Mouse (Mus musculus) neural tube, embryonic 12.5 days (tissue): ENCODE results near the gene Sgsm2. TPM values are rescaled to one million over a fixed set of nuclear protein-coding genes. Genes with fewer than 3 reads are reported as not detected.
A peak's percentile ranks its signal among the peaks of the same experiment; 100 is the strongest.

Experiments used
- ATAC-seq: fragments of 200-750 bp; cut with Nextera tagmentation; 2 replicates; pipeline ENCODE4 v1.8.0; 2017; ENCODE audit warnings: low read depth, mild to moderate bottlenecking, moderate TSS enrichment, moderate library complexity; ENCODE audit not compliant: low FRiP score
- H3K27ac ChIP-seq: fragments of 300-500 bp; sonication (generic); 2 replicates; pipeline ENCODE4 v1.5.1; 2016
- H3K27me3 ChIP-seq: fragments of 300-500 bp; sonication (generic); replicated peaks from 2 replicates; pipeline ENCODE4 v1.6.1; 2016; ENCODE audit warnings: mild to moderate bottlenecking
- H3K36me3 ChIP-seq: fragments of 300-500 bp; sonication (generic); 2 replicates; pipeline ENCODE4 v1.6.1; 2016; ENCODE audit warnings: mild to moderate bottlenecking
- H3K4me1 ChIP-seq: fragments of 300-500 bp; sonication (generic); 2 replicates; pipeline ENCODE4 v1.6.1; 2016
- H3K4me2 ChIP-seq: fragments of 300-500 bp; sonication (generic); replicated peaks from 2 replicates; pipeline ENCODE4 v1.6.1; 2016; ENCODE audit warnings: mild to moderate bottlenecking
- H3K4me3 ChIP-seq: fragments of 300-500 bp; sonication (generic); 2 replicates; pipeline ENCODE4 v1.5.1; 2016
- H3K9ac ChIP-seq: fragments of 300-500 bp; sonication (generic); 2 replicates; pipeline ENCODE4 v1.6.1; 2016; ENCODE audit warnings: mild to moderate bottlenecking
- H3K9me3 ChIP-seq: fragments of 300-500 bp; sonication (generic); 2 replicates; pipeline ENCODE4 v1.6.1; 2016; ENCODE audit warnings: mild to moderate bottlenecking
- WGBS: fragments of 180-500 bp; shearing (Covaris S2); methylation state at CpG from one replicate; pipeline ENCODE4 v1.1.7; 2016; 5-methylcytosine and 5-hydroxymethylcytosine counted together
- polyA plus RNA-seq: library from polyadenylated mRNA; unstranded; fragments of >200 nt; fragmentation: Nextera tagmentation; extraction: Ambion mirVana; gene quantifications from 2 replicates; pipeline ENCODE4 v1.2.1, GENCODE M21; 2016

The Sgsm2 gene
- polyA plus RNA-seq, 1 experiment from 2014 or later = 16.8 TPM

DNA sequence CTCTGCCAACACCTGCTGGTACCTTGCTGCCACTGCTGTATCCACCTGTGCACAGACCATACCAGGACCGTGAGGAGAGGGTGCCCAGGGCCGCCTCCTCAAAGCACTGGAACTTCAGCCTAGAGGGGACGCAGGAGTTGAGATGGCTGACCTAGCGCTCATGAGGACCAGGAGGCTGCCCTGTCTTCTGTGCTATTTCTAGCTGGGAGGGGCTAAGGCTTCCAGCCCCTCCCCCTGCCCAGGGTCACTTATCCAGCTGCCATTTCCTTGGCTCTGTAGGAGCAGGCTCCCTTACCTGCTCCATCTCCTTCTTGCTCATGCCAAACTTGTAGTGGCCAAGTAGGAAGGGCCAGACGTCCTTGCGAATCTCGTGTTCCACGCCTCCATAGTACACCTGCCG, 39.1 kb downstream of the Sgsm2 start:
- Histone ChIP-seq H3K36me3 (peaks cover 27% of the 10 kb centered on the region), H3K9ac (0 out of 2 replicates have a peak overlapping the region, but pooled peaks have one; percentile 17), H3K4me2 (no peak overlapping the region), H3K27ac (no peak overlapping the region), H3K4me3 (no peak overlapping the region), H3K4me1 (no peaks in the 10 kb centered on the region), H3K9me3 (no peaks in the 10 kb centered on the region), H3K27me3 (no peaks in the 10 kb centered on the region)
- 87% methylated on average over 9 of the region's 9 CpGs for WGBS
- ATAC-seq = no peak

DNA sequence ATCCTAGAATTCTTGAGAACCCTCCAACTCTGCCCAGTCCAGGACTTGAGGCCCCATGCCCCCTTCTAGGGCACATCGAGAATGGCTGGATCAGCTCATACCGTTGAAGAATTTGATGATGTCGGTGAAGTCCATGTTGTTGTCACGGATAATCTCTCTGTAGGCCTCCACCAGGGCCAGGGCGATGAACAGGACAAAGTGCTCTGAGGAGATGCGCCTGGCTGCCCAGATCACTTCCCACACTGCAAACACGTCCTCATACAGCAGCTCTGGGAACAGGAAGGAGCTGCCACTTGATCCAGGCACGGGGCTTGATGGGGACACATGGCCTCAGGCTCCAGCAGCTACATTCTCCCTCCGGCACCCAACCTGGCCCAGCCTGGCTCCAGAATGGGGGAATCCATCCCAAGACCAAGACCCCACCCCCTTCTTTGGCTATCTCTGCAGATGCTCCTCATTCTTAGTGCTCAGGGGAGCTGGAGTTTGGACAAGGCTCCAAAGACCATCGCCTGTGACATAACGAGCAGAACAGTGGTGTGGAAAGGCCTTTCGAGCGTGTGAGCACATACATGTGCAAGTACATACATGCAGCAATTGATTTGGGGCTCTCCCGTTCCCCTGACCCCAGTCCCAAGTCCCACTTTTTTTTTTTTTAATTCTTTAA, 45.7 kb downstream of the Sgsm2 start:
- no peak overlapping the region for H3K9ac ChIP-seq
- H3K4me1 ChIP-seq = peaks cover 9% of the 10 kb centered on the region; the same call in 1 of the 2 replicates
- ATAC-seq = no peak
- no peak overlapping the region for H3K27ac ChIP-seq
- H3K9me3 ChIP-seq = no peaks in the 10 kb centered on the region
- H3K27me3 ChIP-seq = no peaks in the 10 kb centered on the region
- 88% methylated on average over 14 of the region's 14 CpGs for WGBS
- H3K36me3 ChIP-seq = peaks cover 21% of the 10 kb centered on the region
- H3K4me2 ChIP-seq = no peak overlapping the region
- no peak overlapping the region for H3K4me3 ChIP-seq

DNA sequence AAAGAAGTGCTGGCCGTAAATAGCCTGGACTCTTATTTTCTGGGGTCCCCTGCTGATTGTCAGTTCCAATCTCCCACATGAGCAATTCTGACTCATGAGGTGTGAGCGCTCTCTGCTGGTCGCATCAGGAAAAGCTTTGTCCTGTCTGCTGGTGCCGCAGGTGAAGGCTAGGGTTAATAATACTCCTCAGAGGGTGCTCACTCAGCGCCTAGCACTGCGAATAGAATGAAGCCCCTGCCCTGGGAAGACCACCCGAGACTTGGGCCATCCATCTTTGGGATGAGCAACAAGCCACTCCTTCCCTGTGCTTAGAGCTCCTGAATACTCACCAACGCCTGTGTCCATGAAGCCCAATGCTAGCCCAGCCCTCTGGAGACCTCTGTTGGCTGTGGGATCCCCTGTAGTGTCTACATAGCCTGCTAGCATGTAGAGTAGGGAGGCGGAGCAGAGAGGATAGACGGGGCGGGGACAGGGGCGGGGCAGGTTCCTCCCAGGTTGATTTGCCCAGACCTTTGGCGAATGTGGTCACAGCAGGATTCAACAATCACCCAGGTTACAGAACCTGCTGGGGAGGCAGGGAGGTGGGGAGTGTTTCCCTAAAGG, 48.8 kb downstream of the Sgsm2 start:
- Histone ChIP-seq H3K9ac (no peak overlapping the region), H3K36me3 (peaks cover 40% of the 10 kb centered on the region), H3K27ac (no peak overlapping the region), H3K4me3 (no peak overlapping the region), H3K27me3 (no peaks in the 10 kb centered on the region), H3K9me3 (peaks cover 4% of the 10 kb centered on the region; the same call in 1 of the 2 replicates), H3K4me2 (no peak overlapping the region), H3K4me1 (peaks cover 9% of the 10 kb centered on the region; the same call in 1 of the 2 replicates)
- peak; percentile 38; the same call in 1 of the 2 replicates for ATAC-seq
- 2% methylated on average over 13 of the region's 13 CpGs for WGBS

DNA sequence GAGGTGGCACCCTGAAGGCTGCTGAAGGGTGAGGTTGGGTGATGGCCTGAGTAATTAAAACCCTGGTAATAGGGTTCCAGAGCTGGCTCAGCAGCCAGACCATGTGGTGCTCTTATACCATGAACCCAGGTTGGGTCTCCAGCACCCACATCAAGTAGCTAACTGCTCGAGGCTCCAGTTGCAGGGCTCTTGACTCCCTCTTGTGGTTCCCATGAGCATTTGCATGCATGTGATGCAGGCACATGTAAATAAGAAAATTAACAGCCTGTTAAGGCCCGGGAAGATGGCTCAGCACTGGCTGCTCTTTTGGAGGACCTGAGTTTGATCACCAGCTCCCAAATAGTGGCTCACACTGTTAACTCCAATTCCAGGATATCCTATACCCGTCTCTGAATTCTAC, 51.1 kb downstream of the Sgsm2 start:
- Histone ChIP-seq H3K27me3 (no peaks in the 10 kb centered on the region), H3K9ac (no peak overlapping the region), H3K4me3 (no peak overlapping the region), H3K4me1 (peaks cover 9% of the 10 kb centered on the region; the same call in 1 of the 2 replicates), H3K27ac (no peak overlapping the region), H3K4me2 (no peak overlapping the region), H3K9me3 (peaks cover 4% of the 10 kb centered on the region; the same call in 1 of the 2 replicates), H3K36me3 (peaks cover 43% of the 10 kb centered on the region)
- WGBS = 73% methylated on average over 3 of the region's 3 CpGs
- no peak for ATAC-seq

DNA sequence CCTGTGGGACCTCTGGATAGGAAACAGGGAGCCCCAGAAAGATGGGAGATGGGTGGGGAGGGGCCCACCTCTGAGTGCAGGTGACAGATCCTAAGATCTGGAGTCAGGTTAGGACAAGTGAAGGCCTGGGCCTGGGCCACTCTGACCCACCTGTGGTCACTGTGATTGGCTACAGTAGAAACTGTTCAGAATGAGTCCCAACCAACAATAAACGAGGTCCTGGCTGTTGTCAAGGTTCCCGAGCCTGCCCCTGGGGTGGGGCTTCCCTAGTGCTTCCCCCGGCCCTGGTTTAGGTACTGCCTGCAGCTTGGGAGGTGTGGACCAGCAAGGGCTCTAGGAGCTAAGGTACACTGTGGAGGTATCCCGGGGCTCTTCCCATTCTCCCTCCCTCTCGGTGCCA, 53.1 kb downstream of the Sgsm2 start:
- Histone ChIP-seq H3K36me3 (peaks cover 42% of the 10 kb centered on the region), H3K27me3 (no peaks in the 10 kb centered on the region), H3K4me3 (no peak overlapping the region), H3K4me2 (no peak overlapping the region), H3K9ac (peak overlapping the region; percentile 22; the same call in 1 of the 2 replicates), H3K4me1 (peaks cover 11% of the 10 kb centered on the region; the same call in 1 of the 2 replicates), H3K9me3 (peaks cover 4% of the 10 kb centered on the region; the same call in 1 of the 2 replicates), H3K27ac (no peak overlapping the region)
- WGBS = 67% methylated on average over 5 of the region's 5 CpGs
- no peak for ATAC-seq

DNA sequence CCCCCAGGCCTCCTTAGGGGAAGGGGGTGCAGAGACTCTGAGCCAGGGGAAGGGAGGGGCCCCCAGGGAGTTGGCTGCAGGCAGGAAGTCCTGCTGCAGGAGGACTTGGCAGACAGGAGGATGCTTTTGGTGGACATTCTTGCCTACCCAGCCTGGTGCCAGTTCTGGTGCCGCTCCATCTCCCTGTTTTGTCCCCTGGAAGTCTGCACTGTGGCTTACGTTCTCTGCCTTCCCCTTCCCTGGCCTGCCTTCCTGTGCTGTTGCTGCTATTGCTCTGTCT, 53.5 kb downstream of the Sgsm2 start:
- H3K27ac ChIP-seq = no peak overlapping the region
- H3K4me2 ChIP-seq = no peak overlapping the region
- H3K36me3 ChIP-seq = peaks cover 42% of the 10 kb centered on the region
- peaks cover 4% of the 10 kb centered on the region; the same call in 1 of the 2 replicates for H3K9me3 ChIP-seq
- ATAC-seq = no peak
- peaks cover 9% of the 10 kb centered on the region; the same call in 1 of the 2 replicates for H3K4me1 ChIP-seq
- 88% methylated on average over 2 of the region's 2 CpGs for WGBS
- no peak overlapping the region for H3K4me3 ChIP-seq
- no peaks in the 10 kb centered on the region for H3K27me3 ChIP-seq
- H3K9ac ChIP-seq = peak overlapping the region; percentile 22; the same call in 1 of the 2 replicates

DNA sequence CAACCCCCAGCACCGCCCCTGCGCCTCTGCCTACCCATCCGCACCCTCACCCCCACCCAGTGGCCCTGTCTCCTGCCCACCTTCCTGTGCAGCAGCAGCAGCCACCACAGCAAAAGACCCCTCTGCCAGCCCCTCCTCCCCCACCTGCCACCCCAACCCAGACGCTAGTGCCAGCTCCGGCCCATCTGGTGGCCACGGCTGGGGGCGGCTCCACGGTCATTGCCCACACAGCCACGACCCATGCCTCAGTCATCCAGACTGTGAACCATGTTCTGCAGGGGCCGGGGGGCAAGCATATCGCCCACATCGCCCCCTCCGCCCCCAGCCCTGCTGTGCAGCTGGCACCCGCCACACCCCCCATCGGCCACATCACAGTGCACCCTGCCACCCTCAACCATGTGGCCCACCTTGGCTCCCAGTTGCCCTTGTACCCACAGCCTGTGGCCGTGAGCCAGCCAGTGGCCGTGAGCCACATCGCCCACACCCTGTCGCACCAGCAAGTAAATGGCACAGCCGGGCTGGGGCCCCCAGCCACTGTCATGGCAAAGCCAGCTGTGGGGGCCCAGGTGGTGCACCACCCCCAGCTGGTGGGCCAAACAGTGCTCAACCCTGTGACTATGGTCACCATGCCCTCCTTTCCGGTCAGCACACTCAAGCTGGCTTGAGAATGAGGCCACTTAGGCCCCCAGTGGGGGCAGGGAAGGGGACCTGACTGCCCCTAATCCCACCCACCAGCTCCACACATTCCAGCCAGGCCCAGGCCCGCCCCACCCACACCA, 54.0 kb downstream of the Sgsm2 start:
- no peak for ATAC-seq
- Histone ChIP-seq H3K4me3 (no peak overlapping the region), H3K9me3 (peaks cover 4% of the 10 kb centered on the region; the same call in 1 of the 2 replicates), H3K27ac (no peak overlapping the region), H3K36me3 (peaks cover 42% of the 10 kb centered on the region), H3K9ac (peak overlapping the region; percentile 22; the same call in 1 of the 2 replicates), H3K4me1 (peaks cover 9% of the 10 kb centered on the region), H3K4me2 (no peak overlapping the region), H3K27me3 (no peaks in the 10 kb centered on the region)
- WGBS = 92% methylated on average over 22 of the region's 22 CpGs

DNA sequence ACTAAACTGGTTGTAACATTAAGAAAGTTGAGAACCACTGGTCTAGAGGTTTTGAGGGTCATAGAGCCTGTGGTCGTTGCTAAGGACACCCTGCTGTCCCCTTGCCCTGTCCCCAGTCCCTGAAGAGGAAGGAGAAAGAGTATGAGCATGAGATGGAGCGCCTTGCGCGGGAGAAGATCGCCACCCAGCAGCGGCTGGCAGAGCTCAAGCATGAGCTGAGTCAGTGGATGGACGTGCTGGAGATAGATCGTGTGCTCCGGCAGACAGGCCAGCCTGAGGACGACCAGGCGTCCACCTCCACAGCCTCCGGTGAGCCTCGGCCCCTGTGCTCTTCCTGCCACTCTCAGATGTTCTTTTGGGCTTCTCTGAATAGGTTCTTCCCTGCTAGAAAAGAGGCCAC, 54.8 kb downstream of the Sgsm2 start:
- Histone ChIP-seq H3K36me3 (peaks cover 42% of the 10 kb centered on the region), H3K4me3 (no peak overlapping the region), H3K27me3 (no peaks in the 10 kb centered on the region), H3K9ac (no peak overlapping the region), H3K4me1 (peaks cover 17% of the 10 kb centered on the region), H3K9me3 (peaks cover 4% of the 10 kb centered on the region; the same call in 1 of the 2 replicates), H3K27ac (no peak overlapping the region), H3K4me2 (no peak overlapping the region)
- no peak for ATAC-seq
- 89% methylated on average over 13 of the region's 13 CpGs for WGBS

DNA sequence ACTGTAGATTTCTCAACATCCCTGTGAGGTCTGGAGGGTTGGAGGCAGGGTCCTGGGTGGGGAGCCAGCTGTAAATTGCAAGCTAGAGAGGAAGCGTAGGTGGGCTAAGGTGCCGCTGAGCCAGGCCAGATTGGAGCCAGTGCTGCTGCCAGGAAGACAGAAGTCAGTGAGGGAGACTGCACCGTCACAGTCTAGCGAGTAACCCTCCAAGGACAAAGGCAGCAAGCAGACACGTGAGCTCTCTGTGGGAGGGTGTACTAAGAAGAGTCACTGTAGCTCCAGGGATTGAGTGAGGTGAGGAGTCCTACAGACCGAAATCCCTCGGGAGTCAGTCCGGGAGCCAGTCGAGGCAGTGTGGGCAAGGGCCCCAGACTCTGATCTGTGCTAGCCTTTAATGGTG, 55.5 kb downstream of the Sgsm2 start:
- H3K9me3 ChIP-seq = peaks cover 4% of the 10 kb centered on the region; the same call in 1 of the 2 replicates
- H3K36me3 ChIP-seq = peaks cover 46% of the 10 kb centered on the region
- no peak overlapping the region for H3K27ac ChIP-seq
- H3K9ac ChIP-seq = no peak overlapping the region
- 82% methylated on average over 9 of the region's 9 CpGs for WGBS
- no peaks in the 10 kb centered on the region for H3K27me3 ChIP-seq
- H3K4me2 ChIP-seq = no peak overlapping the region
- H3K4me1 ChIP-seq = peaks cover 23% of the 10 kb centered on the region
- ATAC-seq = no peak
- no peak overlapping the region for H3K4me3 ChIP-seq

DNA sequence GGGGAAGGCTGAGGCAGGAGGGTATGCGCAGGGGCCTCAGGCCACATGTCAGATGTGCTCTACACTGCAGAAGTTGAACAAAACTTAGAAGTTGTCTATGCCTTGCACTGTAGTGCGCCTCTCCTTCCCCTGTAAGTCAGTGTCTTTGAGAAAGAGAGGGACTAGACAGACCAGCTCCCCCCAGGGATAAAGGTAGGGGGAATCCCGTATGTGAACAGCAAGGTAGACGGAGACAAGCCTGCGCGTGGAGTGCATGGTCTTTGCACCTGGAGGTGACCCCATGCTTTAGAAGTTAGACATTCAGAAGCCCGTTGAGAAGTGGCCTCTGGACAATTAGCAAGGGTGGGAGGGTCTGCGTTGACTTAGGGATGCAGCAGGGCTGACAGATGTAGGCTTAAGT, 56.1 kb downstream of the Sgsm2 start:
- no peak overlapping the region for H3K4me3 ChIP-seq
- no peak overlapping the region for H3K27ac ChIP-seq
- no peaks in the 10 kb centered on the region for H3K27me3 ChIP-seq
- peaks cover 23% of the 10 kb centered on the region for H3K4me1 ChIP-seq
- H3K36me3 ChIP-seq = peaks cover 44% of the 10 kb centered on the region
- no peak overlapping the region for H3K9ac ChIP-seq
- no peak for ATAC-seq
- H3K4me2 ChIP-seq = no peak overlapping the region
- 92% methylated on average over 8 of the region's 8 CpGs for WGBS
- peaks cover 3% of the 10 kb centered on the region; the same call in 1 of the 2 replicates for H3K9me3 ChIP-seq

DNA sequence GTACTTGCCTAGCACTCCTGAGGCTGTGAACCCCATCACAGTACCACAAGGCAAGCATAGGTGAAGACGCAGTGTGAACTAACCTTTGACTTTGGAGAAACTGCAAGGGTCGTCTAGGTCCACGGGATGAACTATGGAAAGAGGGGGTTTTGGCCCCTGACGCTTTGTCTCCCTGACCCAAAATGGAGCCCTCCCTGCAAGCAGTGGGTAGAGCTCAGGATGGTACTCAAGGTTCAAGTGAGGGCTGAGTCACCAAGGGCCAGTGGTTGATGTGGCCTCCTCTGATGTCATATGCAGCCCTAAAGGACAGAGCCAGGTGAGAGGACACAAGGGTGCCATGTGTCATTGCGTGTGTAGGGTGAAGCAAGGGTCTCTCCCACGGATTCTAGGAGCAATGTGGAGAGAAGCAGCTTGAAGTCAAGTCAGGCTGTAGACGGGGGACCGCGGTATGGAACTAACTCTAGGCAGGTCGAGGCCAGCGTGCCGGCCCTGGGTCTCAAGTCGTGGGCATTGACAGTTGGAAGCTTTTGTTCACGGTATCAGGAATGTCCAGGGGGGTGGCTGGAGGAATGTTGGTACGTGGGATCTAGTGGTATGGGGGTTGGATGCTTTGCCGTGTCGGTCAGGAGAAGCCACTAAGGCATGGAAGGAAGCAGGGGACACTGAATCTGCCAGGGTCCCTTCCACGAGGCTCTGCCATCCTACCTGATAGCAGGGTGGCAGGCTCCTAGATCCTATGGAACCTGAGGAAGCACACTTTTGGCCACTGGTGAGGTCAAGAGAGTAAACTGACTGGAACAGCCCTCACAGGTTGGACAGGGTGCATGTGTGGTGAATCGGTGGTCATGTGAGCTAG, 56.8 kb downstream of the Sgsm2 start:
- no peak overlapping the region for H3K4me3 ChIP-seq
- no peaks in the 10 kb centered on the region for H3K9me3 ChIP-seq
- ATAC-seq = no peak
- peaks cover 28% of the 10 kb centered on the region for H3K4me1 ChIP-seq
- H3K27ac ChIP-seq = no peak overlapping the region
- no peak overlapping the region for H3K9ac ChIP-seq
- WGBS = 95% methylated on average over 19 of the region's 19 CpGs
- H3K36me3 ChIP-seq = peaks cover 40% of the 10 kb centered on the region
- H3K27me3 ChIP-seq = no peaks in the 10 kb centered on the region
- H3K4me2 ChIP-seq = no peak overlapping the region
